ENCODE assay signal across 10 mouse cellular contexts in the genomic region with DNA sequence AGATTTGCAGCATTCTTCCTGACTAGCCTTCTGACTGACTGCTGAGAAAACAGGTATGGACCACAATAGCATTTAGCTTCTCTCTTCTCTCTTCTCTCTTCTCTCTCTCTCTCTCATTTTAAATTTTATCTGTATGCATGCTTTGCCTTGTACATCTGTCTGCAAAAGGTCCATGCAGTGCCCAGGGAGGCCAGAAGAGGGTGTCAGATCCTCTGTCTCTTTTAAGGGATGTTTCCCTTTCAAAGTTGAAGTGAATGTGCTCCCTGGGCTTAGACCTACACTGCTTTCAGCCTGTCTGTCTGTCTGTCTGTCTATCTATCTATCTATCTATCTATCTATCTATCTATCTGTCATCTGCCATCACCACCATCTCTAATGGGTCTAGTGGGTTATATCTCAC. TPM values are rescaled to one million over a fixed set of nuclear protein-coding genes. Genes with fewer than 3 reads are reported as not detected.
A peak's percentile ranks its signal among the peaks of the same experiment; 100 is the strongest.
DNase-seq lines count a peak whose midpoint lies in the region; ATAC-seq lines count a peak whose summit lies in the region.
"Had no signal": no experiment of that assay in that cellular context is flagged by ENCODE, and none has a peak within 500 bp of the region (broad histone marks: within the 10 kb centered on the region; RNA-seq: fewer than 3 reads in every experiment).

No protein-coding gene starts in this region.

- H3K27me3 ChIP-seq in hindbrain, embryonic 10.5 days (ENCODE audit: insufficient read depth, poor library complexity, severe bottlenecking) = peaks cover 13% of the 10 kb centered on the region
- H3K27me3 ChIP-seq in hindbrain, embryonic 14.5 days (ENCODE audit: control insufficient read depth, insufficient read depth, low read length) = no peaks in the 10 kb centered on the region

- no peaks in the 10 kb centered on the region for H3K36me3 ChIP-seq in hindbrain, embryonic 10.5 days
- H3K36me3 ChIP-seq in hindbrain, embryonic 14.5 days (replicated peaks; ENCODE audit: control insufficient read depth, insufficient read depth) = no peaks in the 10 kb centered on the region
- H3K36me3 ChIP-seq: heart, embryonic 13.5 days had no signal

- no peak overlapping the region for H3K27ac ChIP-seq in hindbrain, embryonic 10.5 days
- no peak overlapping the region for H3K27ac ChIP-seq in hindbrain, embryonic 14.5 days
- H3K27ac ChIP-seq: heart, embryonic 13.5 days had no signal

- DNase-seq in hindbrain, embryonic 10.5 days (ENCODE audit: low spot score) = peak; percentile 18
- no peak for DNase-seq in hindbrain, embryonic 14.5 days (ENCODE audit: low spot score)
- peak; percentile 37 for DNase-seq in ovary, postnatal 14 days (ENCODE audit: low spot score)
- DNase-seq in ovary, postnatal 36 days (ENCODE audit: low spot score) = no peak
- DNase-seq in adrenal gland, postnatal 36 days = peak; percentile 45 to 57
- DNase-seq in lung, postnatal 36 days = peak; percentile 61
- no peak for DNase-seq in spleen, postnatal 36 days (ENCODE audit: low spot score in 2 of 2)
- DNase-seq: thymus, postnatal 36 days had no signal

- no peaks in the 10 kb centered on the region for H3K9me3 ChIP-seq in hindbrain, embryonic 10.5 days
- no peaks in the 10 kb centered on the region for H3K9me3 ChIP-seq in hindbrain, embryonic 14.5 days (ENCODE audit: control insufficient read depth, low read length)
- H3K9me3 ChIP-seq: heart, embryonic 13.5 days had no signal

- no peaks in the 10 kb centered on the region for H3K4me1 ChIP-seq in hindbrain, embryonic 10.5 days (replicated peaks)
- no peaks in the 10 kb centered on the region for H3K4me1 ChIP-seq in hindbrain, embryonic 14.5 days (replicated peaks; ENCODE audit: control insufficient read depth, insufficient read depth, low read length)
- H3K4me1 ChIP-seq: heart, embryonic 13.5 days had no signal

- no peak overlapping the region for H3K9ac ChIP-seq in hindbrain, embryonic 14.5 days
- H3K9ac ChIP-seq: heart, embryonic 13.5 days had no signal

- H3K4me3 ChIP-seq in hindbrain, embryonic 10.5 days = no peak overlapping the region
- no peak overlapping the region for H3K4me3 ChIP-seq in hindbrain, embryonic 14.5 days (replicated peaks; ENCODE audit: low read length)
- H3K4me3 ChIP-seq: erythroblast, embryonic 14.5 days; heart, embryonic 13.5 days had no signal

- no peak overlapping the region for H3K4me2 ChIP-seq in hindbrain, embryonic 14.5 days (replicated peaks)
- H3K4me2 ChIP-seq: heart, embryonic 13.5 days had no signal

- no peak for ATAC-seq in hindbrain, embryonic 14.5 days (ENCODE audit: low FRiP score)

RNA-seq across cellular contexts. Expression of a gene that starts 8.9 kb away (rescaled TPM):
- polyA plus RNA-seq in hindbrain, embryonic 10.5 days (2016; fragmentation: Nextera tagmentation; extraction: Ambion mirVana) = 1.2 and 1.5 TPM in 2 replicates
- 0.63 and 0.67 TPM in 2 replicates for polyA plus RNA-seq in hindbrain, embryonic 14.5 days (2014; fragmentation: Nextera tagmentation; extraction: Ambion mirVana)
- 1 to 10 TPM; 1.3 to 2.2 TPM for total RNA-seq in adrenal gland, postnatal 36 days (2021)
- polyA plus RNA-seq: erythroblast, embryonic 14.5 days had no signal

Comparison
In these comparisons a context has a peak if more than half of its experiments do, and no peak if none do; other contexts are left out.
1. DNase-seq: peak in hindbrain, embryonic 10.5 days (single experiment), ovary, postnatal 14 days (single experiment), adrenal gland, postnatal 36 days (2 of 2) and lung, postnatal 36 days (single experiment); none in hindbrain, embryonic 14.5 days (single experiment), ovary, postnatal 36 days (single experiment) and spleen, postnatal 36 days (0 of 2).